Mouse (Mus musculus) liver, embryonic 15.5 days (tissue): ENCODE measurements around the gene Zfp362. TPM values are rescaled to one million over a fixed set of nuclear protein-coding genes. Genes with fewer than 3 reads are reported as not detected.

Experiments
- ATAC-seq: fragments of 200-750 bp; cut with Nextera tagmentation; 2 replicates; pipeline ENCODE4 v1.8.0; 2017; ENCODE audit warnings: moderate number of reproducible peaks, mild to moderate bottlenecking, moderate library complexity; ENCODE audit not compliant: insufficient read depth
- H3K27ac ChIP-seq: fragments of 300-500 bp; sonication (generic); replicated peaks from 2 replicates; pipeline ENCODE4 v1.5.1; 2015; ENCODE audit warnings: mild to moderate bottlenecking, inconsistent platforms
- H3K27me3 ChIP-seq: fragments of 300-500 bp; sonication (generic); 2 replicates; pipeline ENCODE4 v1.6.1; 2015; ENCODE audit warnings: mild to moderate bottlenecking, inconsistent platforms
- H3K36me3 ChIP-seq: fragments of 300-500 bp; sonication (generic); replicated peaks from 2 replicates; pipeline ENCODE4 v1.6.1; 2015; ENCODE audit warnings: moderate library complexity, mild to moderate bottlenecking, inconsistent platforms
- H3K4me1 ChIP-seq: fragments of 300-500 bp; sonication (generic); replicated peaks from 2 replicates; pipeline ENCODE4 v1.6.1; 2015; ENCODE audit warnings: inconsistent platforms
- H3K4me2 ChIP-seq: fragments of 300-500 bp; sonication (generic); 2 replicates; pipeline ENCODE4 v1.6.1; 2015; ENCODE audit warnings: moderate library complexity, mild to moderate bottlenecking, inconsistent platforms
- H3K4me3 ChIP-seq: fragments of 300-500 bp; sonication (generic); replicated peaks from 2 replicates; pipeline ENCODE4 v1.5.1; 2015; ENCODE audit warnings: mild to moderate bottlenecking, inconsistent platforms
- H3K9ac ChIP-seq: fragments of 300-500 bp; sonication (generic); 2 replicates; pipeline ENCODE4 v1.6.1; 2015; ENCODE audit warnings: moderate library complexity, mild to moderate bottlenecking, inconsistent platforms
- H3K9me3 ChIP-seq: fragments of 300-500 bp; sonication (generic); replicated peaks from 2 replicates; pipeline ENCODE4 v1.6.1; 2016; ENCODE audit warnings: inconsistent platforms
- WGBS: fragments of 180-500 bp; shearing (Covaris S2); methylation state at CpG from one replicate; pipeline ENCODE4 v1.1.7; 2015; ENCODE audit warnings: mixed read lengths; ENCODE audit not compliant: insufficient replicate concordance; 5-methylcytosine and 5-hydroxymethylcytosine counted together
- polyA plus RNA-seq: library from polyadenylated mRNA; unstranded; fragments of >200 nt; fragmentation: Nextera tagmentation; extraction: Ambion mirVana; gene quantifications from 2 replicates; pipeline ENCODE4 v1.2.1, GENCODE M21; 2015

The Zfp362 gene
- polyA plus RNA-seq, 1 experiment from 2014 or later = 6.5 TPM

- Histone ChIP-seq H3K27me3 (no peaks in the 10 kb centered on the region; the same call in 1 of the 2 replicates), H3K4me1 (peaks cover 8% of the 10 kb centered on the region), H3K27ac (no peak within 1 kb of the TSS), H3K36me3 (peaks cover 38% of the 10 kb centered on the region), H3K9me3 (no peaks in the 10 kb centered on the region), H3K9ac (no peak within 1 kb of the TSS), H3K4me3 (no peak within 1 kb of the TSS), H3K4me2 (no peak within 1 kb of the TSS)
- WGBS = 54% methylated on average over 3 of the region's 3 CpGs
- no peak for ATAC-seq
These were observed 50.8 kb downstream of the Zfp362 start, which contains the start of gene A3galt2 for GRCm38 (mm10) chr4:128755064-128755463. TSS of gene A3galt2 (plus strand) at chr4:128755364.

GRCm38 (mm10) chr4:128753571-128753970 is 52.3 kb downstream of the Zfp362 start:
- WGBS = 84% methylated on average over 7 of the region's 7 CpGs
- Histone ChIP-seq H3K4me1 (no peaks in the 10 kb centered on the region), H3K36me3 (peaks cover 53% of the 10 kb centered on the region), H3K4me3 (no peak overlapping the region), H3K27me3 (no peaks in the 10 kb centered on the region; the same call in 1 of the 2 replicates), H3K9me3 (no peaks in the 10 kb centered on the region), H3K9ac (no peak overlapping the region), H3K27ac (no peak overlapping the region), H3K4me2 (no peak overlapping the region)
- no peak for ATAC-seq

- no peak overlapping the region for H3K4me3 ChIP-seq
- H3K27ac ChIP-seq = no peak overlapping the region
- no peaks in the 10 kb centered on the region; the same call in 1 of the 2 replicates for H3K27me3 ChIP-seq
- H3K9me3 ChIP-seq = no peaks in the 10 kb centered on the region
- WGBS = 78% methylated on average over 13 of the region's 13 CpGs
- no peaks in the 10 kb centered on the region for H3K4me1 ChIP-seq
- no peak overlapping the region for H3K4me2 ChIP-seq
- peaks cover 67% of the 10 kb centered on the region for H3K36me3 ChIP-seq
- ATAC-seq = no peak
- no peak overlapping the region for H3K9ac ChIP-seq
These were observed 53.7 kb downstream of the Zfp362 start for GRCm38 (mm10) chr4:128752031-128752757.

- 66% methylated on average over 5 of the region's 5 CpGs for WGBS
- Histone ChIP-seq H3K4me1 (no peaks in the 10 kb centered on the region), H3K4me2 (no peak overlapping the region), H3K4me3 (no peak overlapping the region), H3K9ac (no peak overlapping the region), H3K27ac (no peak overlapping the region), H3K27me3 (no peaks in the 10 kb centered on the region), H3K9me3 (no peaks in the 10 kb centered on the region), H3K36me3 (peaks cover 78% of the 10 kb centered on the region)
- ATAC-seq = no peak
These were observed 54.8 kb downstream of the Zfp362 start for GRCm38 (mm10) chr4:128751006-128751405.

GRCm38 (mm10) chr4:128748309-128748708 is 57.5 kb downstream of the Zfp362 start:
- H3K27me3 ChIP-seq = no peaks in the 10 kb centered on the region
- H3K36me3 ChIP-seq = peaks cover 97% of the 10 kb centered on the region
- no peaks in the 10 kb centered on the region for H3K4me1 ChIP-seq
- no peak overlapping the region for H3K27ac ChIP-seq
- ATAC-seq = no peak
- 81% methylated on average over 7 of the region's 7 CpGs for WGBS
- H3K4me2 ChIP-seq = no peak overlapping the region
- no peaks in the 10 kb centered on the region for H3K9me3 ChIP-seq
- H3K9ac ChIP-seq = no peak overlapping the region
- no peak overlapping the region for H3K4me3 ChIP-seq

GRCm38 (mm10) chr4:128747614-128748270 is 58.1 kb downstream of the Zfp362 start:
- 79% methylated on average over 22 of the region's 22 CpGs for WGBS
- no peaks in the 10 kb centered on the region for H3K27me3 ChIP-seq
- peaks cover 92% of the 10 kb centered on the region for H3K36me3 ChIP-seq
- no peak overlapping the region for H3K27ac ChIP-seq
- no peak for ATAC-seq
- H3K4me2 ChIP-seq = no peak overlapping the region
- no peaks in the 10 kb centered on the region for H3K4me1 ChIP-seq
- no peak overlapping the region for H3K4me3 ChIP-seq
- no peak overlapping the region for H3K9ac ChIP-seq
- no peaks in the 10 kb centered on the region for H3K9me3 ChIP-seq

GRCm38 (mm10) chr4:128745160-128745559 is 60.7 kb downstream of the Zfp362 start:
- Histone ChIP-seq H3K4me1 (peaks cover 3% of the 10 kb centered on the region), H3K9ac (no peak overlapping the region), H3K9me3 (no peaks in the 10 kb centered on the region), H3K4me3 (no peak overlapping the region), H3K36me3 (peaks cover 66% of the 10 kb centered on the region), H3K4me2 (no peak overlapping the region), H3K27ac (no peak overlapping the region), H3K27me3 (no peaks in the 10 kb centered on the region)
- no peak for ATAC-seq
- WGBS = 85% methylated on average over 8 of the region's 8 CpGs

- Histone ChIP-seq H3K9me3 (no peaks in the 10 kb centered on the region), H3K27ac (no peak overlapping the region), H3K4me2 (no peak overlapping the region), H3K36me3 (peaks cover 46% of the 10 kb centered on the region), H3K27me3 (no peaks in the 10 kb centered on the region), H3K4me3 (no peak overlapping the region), H3K9ac (no peak overlapping the region), H3K4me1 (peaks cover 5% of the 10 kb centered on the region)
- ATAC-seq = no peak
- WGBS = 76% methylated on average over 12 of the region's 12 CpGs
These were observed 62.7 kb downstream of the Zfp362 start for GRCm38 (mm10) chr4:128743031-128743626.

GRCm38 (mm10) chr4:128742379-128742970 is 63.4 kb downstream of the Zfp362 start:
- Histone ChIP-seq H3K4me1 (peaks cover 11% of the 10 kb centered on the region), H3K9me3 (no peaks in the 10 kb centered on the region), H3K4me3 (no peak overlapping the region), H3K27me3 (no peaks in the 10 kb centered on the region), H3K9ac (no peak overlapping the region), H3K36me3 (peaks cover 39% of the 10 kb centered on the region), H3K27ac (no peak overlapping the region), H3K4me2 (no peak overlapping the region)
- 80% methylated on average over 10 of the region's 10 CpGs for WGBS
- no peak for ATAC-seq

- Histone ChIP-seq H3K4me1 (peaks cover 16% of the 10 kb centered on the region), H3K9ac (no peak overlapping the region), H3K4me2 (no peak overlapping the region), H3K27ac (no peak overlapping the region), H3K36me3 (peaks cover 33% of the 10 kb centered on the region), H3K9me3 (no peaks in the 10 kb centered on the region), H3K4me3 (no peak overlapping the region), H3K27me3 (no peaks in the 10 kb centered on the region)
- WGBS = 67% methylated on average over 5 of the region's 5 CpGs
- ATAC-seq = no peak
These were observed 63.9 kb downstream of the Zfp362 start for GRCm38 (mm10) chr4:128741906-128742305.

- H3K4me3 ChIP-seq = no peak overlapping the region
- peaks cover 19% of the 10 kb centered on the region for H3K4me1 ChIP-seq
- no peak overlapping the region for H3K9ac ChIP-seq
- H3K9me3 ChIP-seq = no peaks in the 10 kb centered on the region
- no peak overlapping the region for H3K4me2 ChIP-seq
- no peak overlapping the region for H3K27ac ChIP-seq
- WGBS = 33% methylated on average over 1 of the region's 1 CpGs
- H3K27me3 ChIP-seq = no peaks in the 10 kb centered on the region
- H3K36me3 ChIP-seq = peaks cover 25% of the 10 kb centered on the region
- ATAC-seq = no peak
These were observed 65.0 kb downstream of the Zfp362 start for GRCm38 (mm10) chr4:128740878-128741277.
